Mouse (Mus musculus): ENCODE data around the gene Tbx6.

DNA sequence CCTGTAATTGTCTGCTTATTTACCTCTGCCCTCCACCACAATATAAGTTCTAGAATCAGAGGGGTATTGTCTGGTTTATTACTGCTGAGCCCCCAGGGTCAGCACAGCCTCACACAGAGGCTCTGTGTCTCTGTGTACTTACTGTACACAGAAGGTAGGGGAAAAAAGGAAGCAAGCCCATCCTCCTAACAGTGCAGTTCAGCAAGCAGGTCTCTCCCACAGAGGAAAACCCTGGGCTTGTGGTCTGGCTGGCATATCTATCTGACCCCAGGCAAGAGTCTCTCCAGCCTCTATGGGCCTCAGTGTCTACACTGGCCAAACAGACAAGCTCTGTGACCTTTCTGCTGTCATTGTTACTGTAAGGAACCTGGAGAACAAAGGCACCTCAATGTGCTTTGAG lies 22.5 kb downstream of the Tbx6 start:
- TF ChIP-seq CTCF (IDR thresholded peaks at IDR 0.05; ENCODE audit: control insufficient read depth, insufficient read depth, low read length) (no peak), POLR2A (IDR thresholded peaks at IDR 0.05; ENCODE audit: borderline replicate concordance, control insufficient read depth, low read depth, low read length) (no peak)

Data from bone marrow, adult 2 months (tissue).